Mouse (Mus musculus) small intestine, adult 2 months (tissue): Measurements from ENCODE around the gene Trim13.

Experiments used
- CTCF ChIP-seq: fragments of 200-500 bp; IDR thresholded peaks from 2 replicates; pipeline ENCODE4 v1.5.1; 2012; ENCODE audit warnings: low read depth, mild to moderate bottlenecking, control low read depth, inconsistent platforms, low read length, moderate library complexity, mixed read lengths; ENCODE audit not compliant: insufficient replicate concordance, insufficient read length; ENCODE audit errors: extremely low read depth
- POLR2A ChIP-seq: fragments of 200-500 bp; IDR thresholded peaks from 2 replicates; pipeline ENCODE4 v1.6.1; 2012; ENCODE audit warnings: low read depth, mild to moderate bottlenecking, control low read depth, inconsistent platforms, low read length, moderate library complexity

GRCm38 (mm10) chr14:61575066-61575465, 23.0 kb upstream of the Trim13 start:
- no peak for TF ChIP-seq CTCF
- no peak for TF ChIP-seq POLR2A
